Mouse (Mus musculus) kidney, postnatal 4 days (tissue): ENCODE results near the gene Ldb1.
A peak's percentile ranks its signal among the peaks of the same experiment; 100 is the strongest.

ENCODE experiments used
- DNase-seq, 2 experiments: peaks; one replicate each; pipeline ENCODE4 v3.0.0; 2021; ENCODE audit warnings: mixed read lengths in 2 of 2

Ldb1 gene

DNA sequence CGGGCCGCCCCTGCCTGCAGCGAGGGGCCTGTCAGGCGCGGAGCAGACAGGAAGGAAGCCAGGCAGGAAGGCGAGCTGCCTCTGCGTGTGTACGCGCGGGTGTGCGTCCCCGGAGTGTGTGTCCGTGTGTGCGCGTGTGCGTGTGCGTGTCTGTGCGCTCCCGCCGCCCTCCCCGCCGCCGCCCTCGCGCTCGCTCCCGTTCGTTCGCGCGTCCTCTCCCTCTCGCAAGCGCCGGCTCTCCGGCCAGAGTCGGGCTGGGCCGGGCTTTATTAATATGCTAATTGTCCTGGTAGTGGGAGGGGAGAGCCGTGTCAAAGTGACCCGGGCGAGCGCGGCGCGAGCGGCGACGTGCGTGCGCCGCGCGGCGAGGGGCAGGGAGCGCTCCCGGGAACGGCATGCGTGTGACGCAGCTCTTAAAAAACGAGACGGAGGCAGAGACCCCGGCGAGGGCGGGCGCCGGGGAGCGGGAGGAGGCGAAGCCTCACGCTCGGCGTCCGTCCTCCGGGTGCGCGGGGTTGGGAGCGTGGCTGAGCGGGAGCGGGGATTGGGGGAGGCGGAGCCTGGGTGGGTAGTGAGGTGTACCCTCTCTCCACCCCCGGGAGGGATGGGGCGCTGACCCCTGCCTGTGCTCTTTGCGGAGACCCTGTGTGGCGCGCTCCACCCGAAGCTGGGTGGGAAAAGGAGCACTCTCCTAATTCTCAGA lies at the start of gene Ldb1:
TSS of gene Ldb1 (minus strand) at position 222 of the 703 bp plus-strand sequence.
- peak; percentile 85 to 91 for DNase-seq

GRCm38 (mm10) chr19:46094144-46094543 lies 49.1 kb upstream of the Ldb1 start:
- no peak for DNase-seq

- DNase-seq, result no peak
Observed at GRCm38 (mm10) chr19:46091641-46092040, 46.6 kb upstream of the Ldb1 start.

DNA sequence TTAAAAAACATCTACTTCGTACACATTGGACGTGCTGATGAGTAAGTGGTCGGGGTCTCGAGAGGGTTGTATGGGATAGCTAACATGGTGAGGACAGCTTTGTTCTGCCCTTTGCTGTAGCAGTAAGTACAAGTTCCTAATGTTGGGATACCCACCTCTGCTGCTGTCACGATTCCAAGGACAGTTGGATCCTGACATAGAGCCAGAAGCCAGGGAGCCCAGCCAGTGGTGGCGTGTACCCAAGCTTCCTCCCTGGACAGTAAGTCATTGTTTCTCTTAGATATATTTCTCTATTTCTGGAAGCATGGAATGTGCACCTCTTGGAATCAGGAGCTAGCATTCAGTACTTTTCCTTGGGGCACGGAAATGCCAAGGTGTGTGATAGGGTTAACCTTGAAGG lies 42.9 kb upstream of the Ldb1 start:
- no peak for DNase-seq

- peak; percentile 63 to 73 for DNase-seq
Observed at GRCm38 (mm10) chr19:46086337-46086736, 41.3 kb upstream of the Ldb1 start.

- DNase-seq, result no peak
Observed at GRCm38 (mm10) chr19:46085185-46085584, 40.2 kb upstream of the Ldb1 start.

DNA sequence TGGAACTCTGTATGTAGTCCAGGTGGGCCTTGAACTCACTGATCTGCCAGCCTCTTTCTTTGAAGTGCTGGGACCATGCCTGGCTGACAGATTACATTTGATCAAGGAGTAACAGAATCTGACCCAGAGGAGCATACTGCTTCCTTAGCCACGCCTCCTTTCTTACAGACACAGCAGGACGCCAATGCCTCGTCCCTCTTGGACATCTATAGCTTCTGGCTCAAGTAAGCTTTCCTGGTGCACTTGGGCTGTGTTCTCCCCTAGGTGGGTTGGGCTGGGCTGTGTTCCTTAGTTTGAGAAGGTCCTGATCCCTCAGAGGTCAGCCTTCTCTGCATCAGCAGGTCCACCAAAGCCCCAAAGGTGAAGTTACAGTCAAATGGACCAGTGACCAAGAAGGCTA lies 33.5 kb upstream of the Ldb1 start:
- DNase-seq, result no peak

DNA sequence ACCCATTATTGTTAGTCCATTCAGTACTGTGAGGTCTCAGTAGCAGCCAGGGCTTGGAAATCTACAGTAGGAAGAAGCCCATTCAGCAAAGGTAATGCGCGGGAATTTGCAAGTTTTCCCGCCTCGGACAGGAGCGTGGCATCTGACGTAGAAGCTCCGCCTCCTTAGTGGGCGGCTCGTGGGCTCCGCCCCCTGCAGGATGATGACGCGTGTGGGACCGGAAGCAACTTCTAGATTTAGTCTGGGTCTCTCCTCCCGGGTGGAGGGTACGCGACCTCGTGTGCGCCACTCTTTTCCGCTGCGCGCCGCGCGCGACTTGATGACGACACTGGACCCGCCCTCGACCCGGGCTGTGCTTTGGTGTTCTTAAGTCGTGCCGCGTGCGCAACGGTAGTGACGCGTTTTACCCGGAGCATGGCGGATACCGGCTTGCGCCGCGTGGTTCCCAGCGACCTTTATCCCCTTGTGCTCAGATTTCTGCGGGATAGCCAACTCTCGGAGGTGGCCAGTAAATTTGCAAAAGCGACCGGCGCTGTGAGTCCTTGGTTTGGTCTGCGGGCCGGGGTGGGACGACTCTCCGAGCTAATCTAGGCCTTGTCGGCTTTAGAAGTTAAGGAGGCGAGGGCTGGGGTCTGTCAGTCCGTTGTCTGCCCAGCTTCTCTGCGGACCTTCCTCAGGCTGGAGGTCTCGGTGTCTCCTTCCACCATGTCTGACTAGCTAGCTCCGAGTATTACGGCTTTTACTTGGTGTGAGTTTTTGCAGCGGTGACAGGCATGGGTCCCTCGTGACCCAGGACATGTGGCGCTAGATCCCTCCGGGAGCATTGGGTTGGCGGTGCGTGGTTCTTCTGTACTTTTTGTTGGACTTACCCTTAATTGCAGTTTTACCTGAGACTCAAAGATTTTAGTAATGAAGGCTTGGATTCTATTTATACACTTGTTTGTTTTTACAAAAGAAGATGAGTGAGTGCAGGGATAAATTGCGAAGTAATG lies 30.9 kb upstream of the Ldb1 start, which contains the start of gene Nolc1:
TSS of gene Nolc1 (plus strand) at position 248 of the 992 bp plus-strand sequence.
- peak; percentile 99 for DNase-seq

- no peak for DNase-seq
Observed at GRCm38 (mm10) chr19:46074266-46074665, 29.3 kb upstream of the Ldb1 start.

GRCm38 (mm10) chr19:46073285-46073684 lies 28.3 kb upstream of the Ldb1 start:
- no peak for DNase-seq

DNA sequence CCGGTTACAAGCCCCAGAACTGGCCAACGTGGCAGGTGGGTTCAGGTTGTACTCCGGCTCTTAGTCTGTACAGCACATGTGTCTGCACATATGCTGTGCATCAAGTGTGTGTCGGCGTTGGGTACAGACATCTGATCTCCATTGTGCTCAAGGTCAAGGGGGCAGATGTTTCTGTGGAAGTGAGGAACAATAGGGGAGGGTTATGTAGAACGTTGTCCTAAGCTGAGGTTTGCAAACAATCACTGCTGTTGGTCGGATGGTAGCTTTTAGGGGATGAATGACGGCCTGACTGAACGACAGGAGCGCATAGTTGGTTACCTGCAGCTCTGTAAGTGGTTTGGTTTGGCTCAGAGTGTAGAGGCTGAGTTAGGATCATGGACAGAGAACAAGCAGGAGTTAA lies 23.0 kb upstream of the Ldb1 start:
- no peak for DNase-seq

- no peak for DNase-seq
Observed at GRCm38 (mm10) chr19:46060845-46061244, 15.8 kb upstream of the Ldb1 start.

DNA sequence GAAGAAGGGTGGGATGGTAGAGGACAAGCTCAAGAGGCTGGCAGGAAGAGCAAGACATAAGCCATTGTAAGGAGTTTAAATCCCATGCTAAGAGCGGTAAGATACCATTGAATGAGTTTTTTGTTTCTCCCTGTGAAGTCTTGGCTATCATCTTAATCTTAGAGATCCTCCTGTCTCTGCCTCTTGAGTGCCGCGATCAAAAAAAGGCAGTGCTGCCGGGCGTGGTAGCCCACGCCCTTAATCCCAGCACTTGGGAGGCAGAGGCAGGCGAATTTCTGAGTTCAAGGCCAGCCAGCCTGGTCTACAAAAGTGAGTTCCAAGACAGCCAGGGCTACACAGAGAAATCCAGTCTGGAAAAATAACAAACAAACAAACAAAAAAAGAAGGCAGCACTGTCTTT lies 13.5 kb upstream of the Ldb1 start:
- DNase-seq, result no peak

GRCm38 (mm10) chr19:46056947-46057607 lies 12.1 kb upstream of the Ldb1 start:
- DNase-seq, result peak; percentile 86 to 93

DNA sequence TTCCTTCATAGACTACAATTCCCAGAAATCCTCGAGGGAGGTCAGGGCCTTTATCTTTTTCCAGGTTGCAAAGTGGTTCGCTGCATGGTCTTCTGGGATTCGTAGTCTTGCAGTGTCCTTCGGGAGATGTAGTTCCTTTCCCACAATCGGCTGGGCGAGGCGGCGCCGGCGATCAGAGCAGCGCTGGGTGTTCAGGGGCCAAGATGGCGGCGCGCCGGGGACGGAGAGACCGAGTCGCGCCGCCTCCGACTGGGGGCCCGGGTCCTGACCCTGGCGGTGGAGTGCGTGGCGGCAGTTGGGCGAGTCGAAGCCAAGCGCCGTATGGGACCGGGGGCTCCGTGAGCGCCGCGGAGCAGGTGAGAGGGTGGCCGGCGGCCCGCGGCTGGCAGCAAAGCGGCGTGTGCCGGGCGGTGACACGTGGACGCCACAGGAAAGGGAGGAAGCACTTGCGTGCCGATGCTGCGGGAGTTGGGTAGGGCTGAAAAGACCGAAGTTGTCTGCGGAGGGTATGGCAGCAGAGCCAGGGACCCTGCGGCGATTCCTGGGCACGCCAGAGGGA lies 11.5 kb upstream of the Ldb1 start:
- DNase-seq, result peak; percentile 91 to 96

DNA sequence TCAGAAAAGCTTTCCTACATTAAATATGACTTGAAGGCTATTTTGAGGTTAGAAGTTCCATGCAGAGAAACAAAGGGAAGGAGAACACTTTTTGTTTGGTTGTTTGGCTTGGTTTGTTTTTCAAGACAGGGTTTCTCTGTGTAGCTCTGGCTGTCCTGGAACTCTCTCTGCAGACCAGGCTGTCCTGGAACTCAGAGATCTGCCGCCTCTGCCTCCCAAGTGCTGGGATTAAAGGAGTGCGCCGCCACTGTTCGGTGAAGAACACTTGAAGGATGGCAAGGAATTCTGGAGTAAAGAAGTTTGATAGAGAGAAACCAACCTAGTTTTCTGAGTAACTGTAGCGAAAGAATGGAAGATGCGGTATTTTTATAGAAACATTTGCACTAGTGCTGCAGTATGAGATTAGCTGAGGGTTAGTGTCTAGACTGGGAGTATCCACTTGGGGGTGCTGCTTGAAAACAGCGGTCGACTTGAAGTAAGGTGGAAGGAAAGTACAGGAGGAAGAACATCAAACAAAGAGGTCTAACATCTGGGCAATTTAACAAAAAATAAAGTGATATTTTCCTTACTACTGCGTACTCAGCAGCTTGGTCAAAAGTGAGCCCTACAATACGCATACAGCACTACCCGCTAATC lies 10.9 kb upstream of the Ldb1 start:
- no peak for DNase-seq

- DNase-seq, result no peak
Observed at GRCm38 (mm10) chr19:46050462-46050861, 5.4 kb upstream of the Ldb1 start.

DNA sequence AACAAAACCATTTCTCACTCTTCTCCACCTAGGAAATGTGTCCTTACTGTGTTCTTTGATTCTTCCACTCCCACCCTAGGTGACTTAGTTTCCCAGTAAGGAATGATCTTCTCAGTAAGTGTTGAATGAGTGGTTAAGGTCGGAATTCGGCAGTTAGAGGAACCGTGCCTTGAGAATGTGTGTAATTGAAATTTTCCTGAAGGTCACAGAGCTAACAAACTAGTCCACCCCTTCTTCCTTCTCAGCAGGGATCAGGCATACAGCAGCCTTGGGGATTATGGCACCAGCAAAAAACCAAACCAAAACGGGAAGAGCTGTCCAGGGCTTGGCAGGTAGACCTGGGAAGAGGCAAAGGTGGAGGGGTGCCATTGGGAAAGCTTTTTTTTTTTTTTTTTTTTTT lies 4.1 kb upstream of the Ldb1 start:
- no peak for DNase-seq

DNA sequence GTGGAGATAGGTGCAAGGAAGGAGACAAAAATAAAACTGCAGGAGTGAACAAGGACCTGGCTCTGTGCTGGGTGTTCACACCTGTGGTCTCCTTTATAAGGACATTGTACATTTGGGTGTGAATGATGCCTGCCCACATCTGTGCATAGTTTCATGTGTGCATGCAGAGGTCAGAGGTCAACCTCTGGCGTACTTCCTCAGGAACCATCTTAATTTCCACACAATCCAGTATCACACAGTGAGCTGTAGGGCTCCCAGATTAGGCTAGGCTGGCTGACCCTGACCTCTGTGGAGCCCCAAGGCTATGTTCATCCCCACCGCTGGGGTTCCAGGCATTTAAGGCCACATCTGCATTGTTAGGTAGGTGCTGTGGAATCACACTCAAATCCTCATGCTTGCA lies 2.4 kb upstream of the Ldb1 start:
- DNase-seq, result no peak

GRCm38 (mm10) chr19:46046621-46047025 lies 1.6 kb upstream of the Ldb1 start:
- DNase-seq, result peak; percentile 43 to 53

- DNase-seq, result peak; percentile 74 to 82
Observed at GRCm38 (mm10) chr19:46045696-46046311, 790 bp upstream of the Ldb1 start.
